ENCODE assay signal across 8 mouse cellular contexts in the genomic region with DNA sequence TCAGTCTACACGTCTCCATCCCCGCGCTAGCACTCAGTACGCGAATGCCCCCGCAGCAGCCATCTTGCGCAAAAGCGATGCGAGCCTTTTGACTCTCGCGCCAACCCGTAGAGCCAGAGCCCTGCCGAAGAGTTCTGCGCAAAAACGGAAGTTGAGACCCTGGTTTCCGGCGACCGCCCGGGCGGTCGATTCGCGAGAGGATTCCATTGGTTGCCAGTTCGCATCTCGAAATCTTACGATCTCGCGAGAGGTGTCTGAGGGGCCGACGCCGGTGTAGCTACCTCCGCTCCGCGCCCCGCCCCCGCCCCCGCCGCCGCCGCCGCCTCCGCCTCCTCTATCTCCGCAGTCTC. TPM values are rescaled to one million over a fixed set of nuclear protein-coding genes. Genes with fewer than 3 reads are reported as not detected.
DNase-seq lines count a peak whose midpoint lies in the region; ATAC-seq and TF ChIP-seq lines count a peak whose summit lies in the region.

TSS of gene Dido1 (minus strand) at position 77 of the 350 bp plus-strand sequence.
TSS of gene Gid8 (plus strand) at position 195 of the 350 bp plus-strand sequence.

- under 1% methylated on average over 42 of the region's 43 CpGs for WGBS in forebrain, embryonic 15.5 days
- under 1% methylated on average over 43 of the region's 43 CpGs for WGBS in lung, adult 2 months

- peaks cover 7 to 10% of the 10 kb centered on the region in 2 experiments for H3K4me1 ChIP-seq in ES-E14 (ENCODE audit: control insufficient read depth in 2 of 2, insufficient read depth in 2 of 2, low read length in 2 of 2, poor library complexity in 1 of 2)
- H3K4me1 ChIP-seq in forebrain, embryonic 15.5 days = peaks cover 41% of the 10 kb centered on the region
- H3K4me1 ChIP-seq in lung, adult 2 months (ENCODE audit: control insufficient read depth, insufficient read depth, low read length) = peaks cover 17% of the 10 kb centered on the region

- peak; percentile 89 for DNase-seq in ES-E14 (ENCODE audit: low read depth, low spot score)
- DNase-seq in cerebellum, adult 11-12 months = peak; percentile 95
- peak; percentile 89 for DNase-seq in heart, postnatal 25 days (ENCODE audit: low spot score)
- peak; percentile 96 to 97 for DNase-seq in layer of hippocampus, adult 18-20 months (ENCODE audit: low spot score in 2 of 2)
- DNase-seq in lung, adult 2 months = peak; percentile 96
- peak; percentile 92 to 95 for DNase-seq in thymus, adult 18-20 months

- in situ Hi-C loops in ES-E14 (cut with MboI; ENCODE audit: low sequenced_read_pairs in 2 of 2, unreplicated experiment in 2 of 2) = no loop called here

- peak within 1 kb of the TSS; percentile 90 to 99 for H3K4me3 ChIP-seq in ES-E14 (ENCODE audit: insufficient read depth in 1 of 2, low read depth in 1 of 2, low read length in 2 of 2, poor library complexity in 1 of 2, severe bottlenecking in 1 of 2)
- H3K4me3 ChIP-seq in forebrain, embryonic 15.5 days = peak within 1 kb of the TSS; percentile 65
- peak within 1 kb of the TSS; percentile 99 for H3K4me3 ChIP-seq in lung, adult 2 months (replicated peaks; ENCODE audit: extremely low read depth, low read depth, low read length)

- H3K4me2 ChIP-seq in forebrain, embryonic 15.5 days (replicated peaks) = peak within 1 kb of the TSS; percentile 86

- intact Hi-C loops in heart, postnatal 25 days (cut with DNase I) = loop anchor here (5.0 to 10.0 kb wide), 3 partner anchors 33 to 1125 kb away; partner anchors contain the start of gene Pcmtd2

- H3K27me3 ChIP-seq in forebrain, embryonic 15.5 days = no peaks in the 10 kb centered on the region

- H3K27ac ChIP-seq in ES-E14 (ENCODE audit: insufficient read depth, low read depth, low read length, poor library complexity, severe bottlenecking) = peak within 1 kb of the TSS; percentile 100
- peak within 1 kb of the TSS; percentile 83 for H3K27ac ChIP-seq in forebrain, embryonic 15.5 days (replicated peaks)

- no peak for TF ChIP-seq CTCF in lung, adult 2 months (IDR thresholded peaks at IDR 0.05; ENCODE audit: insufficient read depth, low read length)

- H3K9ac ChIP-seq in ES-E14 (ENCODE audit: insufficient read depth, low read depth, low read length, poor library complexity, severe bottlenecking) = peak within 1 kb of the TSS; percentile 99
- H3K9ac ChIP-seq in forebrain, embryonic 15.5 days (replicated peaks) = peak within 1 kb of the TSS; percentile 83

- peaks cover 30% of the 10 kb centered on the region for H3K36me3 ChIP-seq in ES-E14 (ENCODE audit: control insufficient read depth, insufficient read depth, low read length, poor library complexity, severe bottlenecking)
- peaks cover 20% of the 10 kb centered on the region for H3K36me3 ChIP-seq in forebrain, embryonic 15.5 days

- H3K9me3 ChIP-seq in ES-E14 (ENCODE audit: control insufficient read depth, insufficient read depth, low read depth, low read length) = no peaks in the 10 kb centered on the region
- no peaks in the 10 kb centered on the region for H3K9me3 ChIP-seq in forebrain, embryonic 15.5 days

- ATAC-seq in forebrain, embryonic 15.5 days (replicated peaks) = peak; percentile 97
- peak; percentile 93 for ATAC-seq in neutrophil, adult 5-6 weeks (ENCODE audit: extremely low read depth, insufficient number of reproducible peaks, low FRiP score, poor library complexity, severe bottlenecking)

- peak; percentile 75; the same call in 1 of the 2 replicates for TF ChIP-seq POLR2A in lung, adult 2 months (IDR thresholded peaks at IDR 0.05; ENCODE audit: borderline replicate concordance, extremely low read depth, low read depth, low read length)

TF ChIP-seq in ES-E14, 5 proteins besides CTCF, POLR2A, EP300 and RAD21:
- TF ChIP-seq ZNF384 (IDR thresholded peaks at IDR 0.05; ENCODE audit: low read depth, low read length) (no peak), HCFC1 (IDR thresholded peaks at IDR 0.05; ENCODE audit: borderline replicate concordance, insufficient read depth, low read length) (peak; percentile 73; the same call in 1 of the 2 replicates), CHD2 (IDR thresholded peaks at IDR 0.05; ENCODE audit: low read depth, low read length) (peak; percentile 95), ZC3H11A (IDR thresholded peaks at IDR 0.05; ENCODE audit: borderline replicate concordance, low read depth, low read length) (no peak), MAFK (IDR thresholded peaks at IDR 0.05; ENCODE audit: insufficient read depth, low read depth, low read length) (no peak)

RNA-seq across cellular contexts. Expression of gene Dido1, which starts in this region (rescaled TPM):
- 84.7 and 90.6 TPM in 2 replicates for total RNA-seq in ES-E14 (2012; rRNA removed)
- 29.6 and 30.8 TPM in 2 replicates for polyA plus RNA-seq in forebrain, embryonic 15.5 days (2015; fragmentation: Nextera tagmentation; extraction: Ambion mirVana)
- total RNA-seq in heart, postnatal 25 days (2021) = 10 to 100 TPM; 27.2 to 31.4 TPM
- 10 to 100 TPM; 53.2 to 54.6 TPM for total RNA-seq in layer of hippocampus, adult 18-20 months (2021)
- 10.9 and 17.4 TPM in 2 replicates for polyA plus RNA-seq in lung, adult 2 months (2012; rRNA removed)
- total RNA-seq in neutrophil, adult 5-6 weeks (2017) = 102 and 114 TPM in 2 replicates

RNA-seq across cellular contexts. Expression of gene Gid8, which starts in this region (rescaled TPM):
- 57.8 and 64.7 TPM in 2 replicates for total RNA-seq in ES-E14 (2012; rRNA removed)
- 58.0 and 58.7 TPM in 2 replicates for polyA plus RNA-seq in forebrain, embryonic 15.5 days (2015; fragmentation: Nextera tagmentation; extraction: Ambion mirVana)
- total RNA-seq in heart, postnatal 25 days (2021) = 10 to 100 TPM; 62.9 to 64.3 TPM
- total RNA-seq in layer of hippocampus, adult 18-20 months (2021) = 10 to 100 TPM; 58.6 to 61.5 TPM
- polyA plus RNA-seq in lung, adult 2 months (2012; rRNA removed) = 16.6 and 27.8 TPM in 2 replicates
- 66.9 and 77.9 TPM in 2 replicates for total RNA-seq in neutrophil, adult 5-6 weeks (2017)

Comparison
In these comparisons a context has a peak if more than half of its experiments do, and no peak if none do; other contexts are left out.
1. Peak in every context shown above with its lines: DNase-seq, ATAC-seq, H3K4me3 ChIP-seq and H3K27ac ChIP-seq.